Mouse (Mus musculus) ES-Bruce4 (cell line): Measurements from ENCODE around the gene Tatdn3.

ENCODE experiments used
- CTCF ChIP-seq: IDR thresholded peaks from one replicate; pipeline ENCODE4 v1.8.1; 2011; ENCODE audit warnings: low read depth, low read length
- POLR2A ChIP-seq: IDR thresholded peaks from one replicate; pipeline ENCODE4 v1.8.1; 2011; ENCODE audit warnings: low read length; ENCODE audit not compliant: insufficient read depth

DNA sequence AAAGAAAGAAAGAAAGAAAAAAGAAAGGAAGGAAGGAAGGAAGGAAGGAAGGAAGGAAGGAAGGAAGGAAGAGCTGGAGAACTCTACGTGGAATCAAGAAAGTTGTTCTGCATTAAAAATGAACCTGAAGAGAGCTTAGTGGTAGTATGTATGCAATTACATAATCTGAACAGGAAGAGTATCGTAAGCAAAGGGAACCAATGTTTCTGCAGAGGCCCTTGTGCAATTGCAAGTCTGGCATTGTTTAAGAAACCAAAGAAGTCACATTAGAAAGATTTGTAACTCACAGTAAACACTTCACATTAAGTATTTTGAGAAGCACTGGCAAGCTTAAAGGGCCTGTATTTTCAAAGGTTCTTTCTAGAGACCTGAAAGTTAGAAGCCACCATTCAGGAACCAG is 39.6 kb downstream of the Tatdn3 start:
- no peak for TF ChIP-seq CTCF
- TF ChIP-seq POLR2A, result no peak
